Mouse (Mus musculus) gastrocnemius, adult 8-10 months (tissue): Measurements from ENCODE around the gene 4930404H24Rik. TPM values are rescaled to one million over a fixed set of nuclear protein-coding genes. Genes with fewer than 3 reads are reported as not detected.

Experiments used
- DNase-seq, 2 experiments: peaks; one replicate each; pipeline ENCODE4 v3.0.0; 2022; ENCODE audit warnings: low spot score in 2 of 2
- total RNA-seq, 4 experiments: library from RNA; stranded (reverse); gene quantifications; 2 replicates each; pipeline ENCODE4 v1.2.4; 2022

The 4930404H24Rik gene
- not detected for total RNA-seq

DNA sequence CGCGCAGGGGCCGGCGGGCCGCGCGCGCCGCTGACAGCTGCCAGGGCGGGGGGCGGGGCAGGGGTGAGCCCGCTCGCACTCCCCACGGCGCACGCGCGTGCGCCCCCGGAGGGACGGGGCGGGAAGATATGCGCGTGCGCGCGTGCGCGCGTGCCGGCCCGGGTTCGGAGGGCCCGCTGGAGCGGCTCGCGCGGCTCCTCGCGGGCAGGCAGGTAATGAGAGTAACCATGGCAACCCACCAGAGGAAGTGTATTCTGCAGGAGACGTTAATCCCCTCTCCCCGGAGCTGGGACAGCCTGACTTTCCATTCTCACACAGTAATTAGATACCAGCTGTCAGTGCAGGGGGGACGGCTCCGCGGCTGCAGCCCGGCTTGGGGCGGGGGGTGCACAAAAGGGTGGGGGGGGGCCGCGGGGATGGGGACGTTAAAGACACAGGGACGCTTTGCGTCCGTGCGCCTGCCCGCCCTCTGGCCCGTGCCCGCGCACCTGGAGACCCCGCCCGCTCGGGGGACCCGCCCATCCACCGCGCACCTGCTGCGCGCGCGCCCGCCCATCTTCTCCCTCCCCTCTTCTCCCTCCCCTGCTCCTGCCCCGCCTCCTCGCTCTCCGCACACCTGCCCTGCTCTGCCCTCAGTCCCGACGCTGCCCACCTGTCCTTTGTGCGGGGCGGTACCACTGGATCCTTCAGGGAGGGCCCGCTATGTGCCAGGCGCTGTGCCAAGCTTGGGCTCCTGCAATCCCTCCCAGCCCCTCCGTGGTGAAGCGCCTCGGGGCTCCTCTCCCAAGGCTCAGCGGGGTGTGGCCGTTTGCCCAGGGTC is at the start of gene 4930404H24Rik:
Gene 4930404H24Rik (plus strand): TSS at position 218 of the 820 bp plus-strand sequence.
- DNase-seq, result peak in 1 of 2 experiments; percentile 31

DNA sequence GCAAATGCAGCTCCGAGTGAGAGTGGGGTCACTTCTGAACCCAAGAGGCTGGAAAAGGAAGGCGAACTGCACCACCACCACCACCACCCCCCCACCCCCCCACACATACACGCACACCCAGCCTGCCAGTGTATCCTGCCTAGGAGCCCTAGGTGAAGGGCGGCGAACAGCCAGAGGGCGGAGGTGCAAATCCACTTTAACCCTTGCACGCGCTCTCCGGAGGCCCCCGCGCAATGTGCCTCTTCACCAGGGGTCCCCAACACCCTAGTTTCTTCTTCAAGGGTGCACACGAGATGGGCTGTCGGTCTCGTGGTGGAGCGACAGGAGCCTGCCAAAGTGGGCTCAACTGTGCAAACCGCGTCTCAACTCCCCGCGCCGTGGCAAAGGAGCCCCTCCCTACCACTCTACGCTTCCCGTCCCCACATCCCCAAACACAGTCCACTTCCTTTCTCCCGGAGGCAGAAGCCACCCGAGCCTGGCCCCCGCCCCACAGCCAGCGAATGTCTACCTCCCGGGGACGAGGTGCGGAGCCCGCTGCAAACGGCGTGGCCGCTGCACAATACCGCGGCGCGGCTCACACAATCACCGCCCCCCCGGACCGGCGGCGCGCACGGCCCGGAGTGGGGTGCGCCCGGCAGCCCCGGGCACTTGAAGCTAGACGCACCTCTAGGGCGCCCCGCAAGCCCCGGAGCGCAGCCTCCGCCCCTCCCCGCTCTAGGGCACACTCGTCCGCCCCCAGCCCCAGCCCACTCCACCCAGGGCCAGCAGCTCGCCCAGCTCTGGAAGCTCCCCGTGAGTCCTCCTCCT is 49.0 kb upstream of the 4930404H24Rik start:
- no peak for DNase-seq

DNA sequence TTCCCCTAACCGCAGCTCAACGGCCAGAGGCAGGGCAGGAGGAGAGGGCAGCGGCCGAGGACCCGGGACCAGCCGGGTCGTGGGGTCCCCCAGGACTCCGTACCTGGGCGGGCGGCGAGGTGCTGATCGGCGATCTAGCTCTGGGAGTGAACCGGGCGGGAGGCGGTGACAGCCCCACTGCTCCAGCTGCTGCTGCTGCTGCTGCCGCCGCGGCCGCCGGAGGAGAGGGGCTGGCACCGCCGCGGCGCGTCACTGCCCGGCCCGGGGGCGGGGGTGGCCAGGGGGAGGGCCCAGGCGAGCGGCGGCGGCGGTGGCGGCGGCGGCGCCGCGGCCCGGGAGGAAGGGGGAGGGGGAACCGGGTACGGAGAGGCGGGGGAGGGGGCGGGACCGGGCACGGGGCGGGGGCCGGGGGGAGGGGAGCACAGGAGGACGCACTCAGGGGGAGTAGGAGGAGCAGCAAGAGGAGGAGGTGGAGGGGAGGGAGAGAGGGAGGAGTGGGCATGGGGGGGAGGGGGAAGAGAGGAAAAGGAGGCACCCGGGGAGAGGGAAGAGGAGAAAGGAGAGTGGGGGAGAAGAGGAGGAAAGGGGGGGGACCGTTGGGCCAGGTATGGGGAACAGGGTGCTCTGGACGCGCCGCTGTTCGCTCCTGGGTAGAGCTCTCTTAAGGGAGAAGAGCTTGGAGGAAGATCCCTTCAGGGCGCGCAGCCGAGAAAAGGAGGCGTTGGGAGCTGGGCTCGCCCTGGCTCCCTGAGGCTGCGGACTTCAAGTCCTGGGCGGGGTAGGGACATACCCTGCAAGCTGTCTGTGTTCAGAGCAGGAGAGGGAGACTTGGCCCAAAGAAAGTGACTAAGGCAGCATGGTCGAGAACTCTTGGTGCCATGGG is 48.1 kb upstream of the 4930404H24Rik start:
- peak in 1 of 2 experiments; percentile 26 for DNase-seq

DNA sequence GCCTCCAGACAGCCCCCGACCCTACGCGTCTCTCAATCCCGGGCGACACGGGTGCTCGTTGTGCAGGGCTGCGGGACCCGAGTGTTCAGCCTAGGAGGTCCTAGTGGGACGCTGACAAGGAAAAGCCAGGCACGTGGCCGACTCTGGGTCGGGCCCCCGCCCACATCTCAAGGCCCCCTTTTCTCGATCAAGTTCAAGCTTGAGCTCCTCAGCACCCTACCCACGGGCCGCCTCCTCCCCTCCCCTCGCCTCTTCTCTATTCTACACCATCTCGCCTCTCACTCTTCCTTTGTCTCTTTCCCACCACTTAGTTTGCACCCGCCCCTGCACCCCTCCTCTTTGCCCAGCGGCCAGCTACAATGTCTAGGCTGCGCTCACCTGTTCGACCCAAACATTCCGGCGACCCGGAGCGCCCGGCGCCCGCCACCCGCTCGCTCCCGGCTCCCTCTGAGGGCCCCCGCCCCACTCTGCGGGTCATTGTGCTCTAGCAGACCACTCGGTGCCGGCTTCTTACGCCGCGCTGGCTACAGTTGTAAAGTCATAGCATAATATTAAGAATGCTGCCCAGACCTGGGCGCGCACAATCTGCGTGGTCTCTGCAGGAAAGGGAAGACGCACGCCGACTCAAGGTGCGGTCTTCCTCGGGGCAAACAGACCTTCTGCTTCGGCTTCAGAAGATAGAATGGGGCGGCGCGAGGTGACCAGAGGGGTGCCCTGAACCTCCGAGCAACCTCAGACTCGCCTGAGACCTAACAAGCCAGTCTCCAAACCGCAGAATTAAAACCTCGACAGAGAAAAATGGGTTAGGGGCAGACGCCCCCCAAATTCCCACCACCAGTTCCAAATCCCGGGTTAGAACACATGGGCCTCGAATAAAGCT is 47.2 kb upstream of the 4930404H24Rik start:
- no peak for DNase-seq

DNA sequence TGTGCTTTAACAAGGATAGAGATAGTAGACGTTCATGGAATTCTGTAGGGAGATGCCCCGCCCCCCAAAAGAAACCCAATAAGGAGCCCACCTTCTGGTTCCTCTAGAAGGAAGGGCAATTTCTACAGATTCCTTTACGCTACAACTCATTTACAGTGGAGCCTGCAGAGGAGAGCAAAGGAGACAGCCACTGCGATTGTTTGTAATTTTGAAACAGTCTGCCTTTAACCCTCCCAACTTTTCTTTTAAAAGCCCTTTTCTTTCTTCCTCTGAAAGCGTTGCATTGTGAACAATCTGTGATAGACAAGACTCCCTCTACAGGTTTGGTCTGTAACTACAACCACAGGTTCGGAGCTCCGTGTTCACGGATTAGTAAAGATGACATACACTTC is 46.6 kb upstream of the 4930404H24Rik start:
- no peak for DNase-seq

DNA sequence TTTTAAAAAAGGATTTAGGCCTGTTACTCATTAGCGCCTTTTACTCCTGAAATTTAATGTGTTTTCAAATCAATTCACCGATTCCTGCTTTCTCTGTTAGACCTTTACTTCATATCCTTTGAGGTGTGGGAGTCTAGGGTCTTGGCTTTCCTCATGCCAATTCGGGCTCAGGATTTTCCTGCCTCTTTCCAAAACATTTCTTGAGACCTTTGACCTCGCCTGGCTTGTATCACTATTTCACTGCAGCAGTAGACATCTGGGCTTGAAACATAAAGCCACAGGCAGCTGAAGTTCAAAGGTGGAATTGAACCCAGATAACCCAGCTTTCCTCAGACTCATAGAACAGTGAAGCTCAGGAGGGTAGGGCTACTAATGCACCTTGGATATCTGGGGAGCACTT is 46.1 kb upstream of the 4930404H24Rik start:
- no peak for DNase-seq

DNA sequence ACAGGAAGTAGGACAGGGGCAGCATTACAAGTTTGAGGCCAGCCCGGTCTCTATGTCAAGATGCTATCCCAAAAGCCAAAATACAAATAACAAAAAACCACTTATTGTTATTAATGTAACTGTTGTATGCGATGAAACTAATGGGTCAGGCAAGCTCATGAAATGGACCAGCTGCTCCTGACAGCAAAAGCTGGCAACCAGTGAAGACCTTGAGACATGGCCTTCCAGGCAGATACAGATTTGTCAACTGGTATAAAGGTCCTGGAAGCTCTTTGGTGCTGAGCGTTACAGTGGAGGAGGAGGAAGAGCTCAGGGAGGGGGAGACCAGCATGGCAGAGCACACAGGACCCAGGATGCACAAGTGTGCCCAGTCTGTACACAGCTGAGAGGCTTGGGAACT is 44.9 kb upstream of the 4930404H24Rik start:
- DNase-seq, result no peak

DNA sequence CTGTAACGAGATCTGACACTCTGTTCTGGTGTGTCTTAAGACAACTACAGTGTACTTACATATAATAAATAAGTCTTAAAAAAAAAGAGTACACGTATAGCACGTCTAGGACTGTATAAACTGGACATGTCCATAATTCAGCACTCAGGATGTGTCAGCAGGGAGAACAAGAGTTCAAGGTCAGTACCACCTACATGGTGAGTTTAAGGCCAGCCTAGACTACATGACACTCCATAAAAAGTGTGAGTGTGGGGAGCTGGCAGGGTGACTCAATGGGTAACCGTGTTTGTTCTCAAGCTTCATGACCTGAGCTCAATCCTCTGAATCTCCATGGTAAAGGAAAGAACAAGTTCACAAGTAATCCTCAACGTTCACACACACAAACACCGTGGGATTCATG is 44.1 kb upstream of the 4930404H24Rik start:
- no peak for DNase-seq

DNA sequence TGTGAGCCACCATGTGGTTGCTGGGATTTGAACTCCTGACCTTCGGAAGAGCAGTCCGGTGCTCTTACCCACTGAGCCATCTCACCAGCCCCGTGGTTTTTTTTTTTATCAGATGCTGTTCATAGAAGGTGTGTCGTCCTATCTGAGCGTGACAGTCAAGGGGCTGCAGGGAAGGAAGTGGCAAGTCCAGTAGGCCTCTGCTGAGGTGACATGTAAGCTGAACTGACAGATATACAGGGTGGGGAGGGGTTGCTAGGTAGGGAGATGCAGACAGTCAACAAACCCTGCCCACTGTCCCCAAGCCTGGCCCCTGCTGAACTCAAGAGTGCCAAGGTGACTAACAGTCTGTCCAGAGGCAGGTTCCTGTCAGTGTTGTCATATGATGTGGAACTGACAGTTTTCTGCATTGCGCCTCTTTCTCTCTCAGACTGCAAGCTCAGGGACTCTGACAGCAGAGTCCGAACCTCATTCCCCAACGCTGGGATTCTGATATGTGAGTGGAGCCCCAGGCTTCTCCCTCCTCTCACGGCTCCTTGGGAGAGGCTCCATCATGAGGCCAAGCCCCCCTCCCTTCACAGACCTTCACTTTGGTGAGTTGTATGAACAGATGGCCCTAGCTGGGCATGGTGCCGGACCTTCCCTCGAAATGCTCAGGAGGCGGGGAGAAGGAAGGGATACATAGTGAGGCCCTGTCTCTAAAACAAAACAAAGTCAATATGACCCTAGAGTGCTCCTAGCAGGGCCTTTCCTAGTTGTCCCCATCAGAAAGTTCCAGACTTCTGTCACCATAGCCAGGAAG is 38.4 kb upstream of the 4930404H24Rik start:
- DNase-seq, result no peak

DNA sequence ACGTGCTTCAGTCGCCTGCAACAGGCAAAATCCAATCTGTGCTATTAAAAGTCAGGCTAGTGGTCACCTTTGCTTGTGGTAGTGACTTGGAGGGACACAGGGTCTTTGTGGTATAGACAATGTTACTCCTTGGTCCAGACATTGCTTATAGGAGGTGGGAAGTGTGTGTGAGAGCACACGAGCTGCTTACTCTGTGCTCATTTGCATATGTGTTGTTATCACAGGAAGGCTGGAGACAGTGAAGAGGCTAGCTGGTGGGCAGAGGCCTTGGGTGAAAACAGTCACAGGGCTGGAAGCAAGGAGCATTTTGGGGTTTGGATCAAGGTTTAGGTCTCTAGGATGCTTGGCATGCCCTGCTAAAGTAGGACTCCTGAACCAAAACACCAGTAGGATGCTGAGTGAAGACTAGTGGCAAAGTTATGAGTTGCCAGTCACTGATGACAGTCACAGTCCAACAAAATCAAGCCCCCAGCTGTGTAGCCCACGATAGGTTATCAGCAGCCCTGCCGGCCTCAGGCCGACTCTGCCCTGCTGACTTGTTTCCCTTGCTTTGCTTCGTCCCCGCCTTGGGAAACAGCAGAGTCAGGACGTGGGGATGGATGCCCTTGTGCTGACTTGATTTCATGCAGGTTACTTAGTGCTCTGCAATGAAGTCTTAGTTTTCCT is 37.6 kb upstream of the 4930404H24Rik start:
- DNase-seq, result no peak

DNA sequence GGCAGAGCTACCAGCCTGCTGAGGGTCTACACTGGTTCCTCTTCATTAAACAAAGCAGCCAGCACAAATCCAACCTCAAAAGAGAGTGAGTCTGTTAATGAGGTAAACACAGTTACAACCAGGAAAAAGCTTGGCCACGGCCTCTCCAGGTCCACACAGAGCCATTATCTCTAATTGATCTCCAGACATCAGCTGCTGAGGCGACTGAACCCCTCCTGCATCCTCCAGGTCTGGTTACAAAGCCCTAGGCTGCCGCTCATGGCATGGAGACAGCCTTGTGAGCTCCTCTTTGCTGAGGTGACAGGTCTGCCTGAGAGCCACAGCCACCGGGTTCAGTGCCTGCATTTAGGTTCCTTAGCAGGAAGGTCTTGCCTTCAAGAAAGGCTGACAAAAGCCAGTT is 35.1 kb upstream of the 4930404H24Rik start:
- no peak for DNase-seq

DNA sequence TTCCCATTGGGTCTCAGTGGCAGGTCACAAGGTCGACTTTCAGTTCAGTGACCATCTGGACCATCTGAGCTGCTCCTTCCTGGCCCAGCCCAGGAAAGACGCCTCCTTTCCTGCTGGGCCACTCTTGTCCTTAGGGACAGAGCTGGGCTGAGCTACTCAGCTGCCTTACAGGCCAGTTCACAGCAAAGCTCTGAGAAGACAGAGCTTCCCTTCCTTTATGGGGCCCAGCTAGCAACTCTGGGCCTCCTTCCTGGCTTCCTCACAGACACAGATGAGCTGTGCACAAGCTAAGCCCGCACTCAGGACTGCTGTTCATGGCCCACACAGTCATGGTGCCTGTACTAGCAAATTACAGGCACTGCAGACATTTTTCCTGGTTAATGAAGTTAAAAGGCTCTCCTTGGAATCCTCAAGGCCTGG is 34.6 kb upstream of the 4930404H24Rik start:
- no peak for DNase-seq

DNA sequence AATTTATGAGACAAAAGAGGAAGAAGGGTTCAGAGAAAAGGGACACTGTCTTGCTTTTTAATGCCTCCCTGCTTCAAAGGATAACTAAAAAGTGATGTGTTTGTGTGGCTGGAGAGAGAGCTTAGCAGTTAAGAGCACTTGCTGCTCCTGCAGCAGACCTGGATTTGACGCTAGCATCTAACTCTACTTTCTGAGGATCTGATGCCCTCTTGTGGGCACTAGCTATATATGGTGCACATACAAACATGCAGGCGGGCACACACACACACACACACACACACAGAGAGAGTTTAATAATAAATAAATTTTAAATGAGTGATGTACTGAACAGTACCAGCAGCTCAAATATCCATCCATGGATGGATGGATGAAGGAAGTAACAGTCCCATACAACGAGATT is 29.3 kb upstream of the 4930404H24Rik start:
- no peak for DNase-seq

DNA sequence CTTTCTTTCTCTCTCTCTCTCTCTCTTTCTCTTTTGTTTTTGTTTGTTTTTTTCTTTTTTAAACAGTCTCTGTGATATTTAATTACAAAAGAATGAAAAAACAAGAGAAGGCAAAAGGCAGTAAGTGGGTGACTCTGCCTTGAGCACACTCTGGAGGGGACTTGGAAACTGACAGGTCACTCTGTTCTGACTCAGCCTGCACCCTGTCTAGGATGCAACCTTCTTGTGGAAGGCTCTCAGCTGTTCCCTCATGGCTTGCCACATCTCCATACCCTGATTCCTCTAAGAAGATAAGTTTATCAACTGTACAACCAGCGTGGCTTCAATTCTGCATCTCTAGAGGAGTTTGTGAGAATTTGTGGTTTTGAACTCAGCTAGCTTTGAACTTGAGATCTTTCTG is 25.2 kb upstream of the 4930404H24Rik start:
- DNase-seq, result no peak

DNA sequence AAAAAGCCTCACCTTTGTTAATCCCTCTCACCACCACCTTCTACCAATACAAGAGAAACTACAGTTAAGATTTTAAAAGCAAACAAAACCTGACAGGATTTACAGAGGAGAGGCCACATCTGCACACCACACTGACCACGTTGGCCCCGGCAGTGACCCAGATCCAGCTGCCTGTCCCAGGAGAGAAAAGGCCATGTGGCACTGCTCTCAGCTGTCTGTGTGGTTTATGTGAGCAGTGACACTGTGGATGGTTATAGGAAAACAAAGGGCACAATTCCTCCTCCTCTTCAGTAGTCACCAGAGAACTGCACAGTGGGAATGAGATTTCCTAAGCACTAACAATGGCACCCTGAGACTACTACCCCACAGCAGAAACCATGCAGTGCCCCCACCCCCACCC is 23.3 kb upstream of the 4930404H24Rik start:
- DNase-seq, result no peak

DNA sequence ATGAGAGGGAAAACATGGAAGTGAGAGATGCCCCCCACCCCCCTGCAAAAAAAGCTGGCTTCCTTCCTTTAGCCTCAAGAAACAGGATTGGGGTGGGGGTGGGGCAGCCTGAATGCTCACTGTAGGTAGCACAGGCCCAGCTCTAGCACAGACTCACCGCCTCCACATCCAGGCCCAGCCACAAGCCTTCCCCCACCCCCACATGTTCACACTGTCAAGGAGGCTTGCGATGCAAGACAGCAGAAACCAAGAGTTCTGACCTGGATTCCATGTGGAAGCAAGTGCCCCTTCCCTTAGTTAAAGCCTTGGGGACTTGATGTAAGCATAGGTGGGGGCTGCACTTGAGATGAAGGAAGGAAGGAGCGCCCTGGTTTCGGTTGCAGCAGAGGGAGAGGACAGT is 22.8 kb upstream of the 4930404H24Rik start:
- DNase-seq, result no peak

DNA sequence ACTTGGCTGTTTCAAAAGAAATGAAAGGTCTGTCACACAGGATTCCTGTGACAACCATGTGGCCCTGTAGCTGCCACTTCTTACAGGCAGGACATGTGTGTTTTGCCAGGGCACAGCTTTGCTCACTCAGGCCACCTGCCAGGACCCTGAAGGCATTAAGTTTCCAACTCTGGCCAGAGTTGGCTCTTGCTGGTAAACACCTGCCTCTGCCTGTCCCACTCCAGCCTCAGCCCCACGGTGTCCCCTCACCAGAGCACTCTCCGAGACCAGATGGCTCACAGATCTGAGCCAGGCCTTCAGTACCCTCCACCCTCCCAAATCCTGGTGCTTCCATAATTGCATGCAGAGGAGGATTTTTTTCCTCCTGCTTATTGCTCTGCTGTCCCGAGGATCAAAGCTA is 21.6 kb upstream of the 4930404H24Rik start:
- DNase-seq, result peak; percentile 54 to 72

DNA sequence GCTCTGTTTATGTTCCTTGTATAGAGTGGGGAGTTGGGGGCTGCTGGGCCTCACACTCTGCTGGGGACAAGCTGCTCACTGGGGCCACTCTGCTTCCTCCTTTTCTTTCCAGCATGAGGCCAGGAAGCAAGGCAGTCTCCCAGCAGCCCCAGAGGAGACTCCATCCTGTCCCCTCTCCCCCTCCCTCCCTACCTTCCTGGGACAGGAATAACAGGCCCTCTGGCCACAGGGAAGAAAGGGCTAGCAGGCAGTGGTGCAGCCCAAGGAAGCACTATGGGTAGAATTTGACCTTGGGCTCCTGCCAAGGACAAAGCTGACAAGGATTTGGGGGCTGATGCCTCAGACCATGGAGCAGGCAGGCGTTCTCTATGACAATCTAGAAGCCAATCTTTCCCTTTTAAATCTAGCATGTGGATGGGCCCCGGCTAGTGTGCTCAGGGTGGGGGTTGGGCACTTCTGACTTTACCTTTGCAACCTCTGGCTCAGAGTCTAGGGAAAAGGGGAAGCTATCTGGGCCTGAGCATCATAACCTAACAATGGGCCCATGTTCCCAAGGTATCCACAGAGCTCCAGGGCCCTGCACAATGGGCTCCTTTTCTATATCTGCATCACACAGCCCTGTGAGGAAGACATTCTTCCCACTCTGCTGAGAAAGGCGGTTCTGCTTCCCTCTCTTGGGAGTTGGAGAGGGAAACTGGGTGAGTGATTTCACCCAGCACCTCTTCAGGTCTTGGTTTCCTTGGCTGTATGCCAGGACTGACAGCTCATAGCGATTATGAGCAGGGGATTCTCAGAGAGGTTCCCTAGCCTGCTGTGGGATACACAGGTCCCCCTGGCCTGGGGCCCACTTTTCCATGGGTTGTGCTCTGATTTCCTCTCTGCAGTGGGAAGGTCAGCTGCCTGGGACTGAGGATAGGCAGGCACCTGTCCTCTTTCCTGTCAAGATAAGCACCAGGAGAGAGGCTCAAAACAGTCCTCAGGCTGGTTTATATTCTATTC is 17.2 kb upstream of the 4930404H24Rik start:
- DNase-seq, result no peak
